Mouse (Mus musculus): Measurements from ENCODE around the gene Ldlrap1.
A peak's percentile ranks its signal among the peaks of the same experiment; 100 is the strongest.
"Not testable (repeated sequence)": the region's sequence is repeated elsewhere in the genome, so short reads cannot be mapped to it uniquely, and the experiment has no call there.

The Ldlrap1 gene

DNA sequence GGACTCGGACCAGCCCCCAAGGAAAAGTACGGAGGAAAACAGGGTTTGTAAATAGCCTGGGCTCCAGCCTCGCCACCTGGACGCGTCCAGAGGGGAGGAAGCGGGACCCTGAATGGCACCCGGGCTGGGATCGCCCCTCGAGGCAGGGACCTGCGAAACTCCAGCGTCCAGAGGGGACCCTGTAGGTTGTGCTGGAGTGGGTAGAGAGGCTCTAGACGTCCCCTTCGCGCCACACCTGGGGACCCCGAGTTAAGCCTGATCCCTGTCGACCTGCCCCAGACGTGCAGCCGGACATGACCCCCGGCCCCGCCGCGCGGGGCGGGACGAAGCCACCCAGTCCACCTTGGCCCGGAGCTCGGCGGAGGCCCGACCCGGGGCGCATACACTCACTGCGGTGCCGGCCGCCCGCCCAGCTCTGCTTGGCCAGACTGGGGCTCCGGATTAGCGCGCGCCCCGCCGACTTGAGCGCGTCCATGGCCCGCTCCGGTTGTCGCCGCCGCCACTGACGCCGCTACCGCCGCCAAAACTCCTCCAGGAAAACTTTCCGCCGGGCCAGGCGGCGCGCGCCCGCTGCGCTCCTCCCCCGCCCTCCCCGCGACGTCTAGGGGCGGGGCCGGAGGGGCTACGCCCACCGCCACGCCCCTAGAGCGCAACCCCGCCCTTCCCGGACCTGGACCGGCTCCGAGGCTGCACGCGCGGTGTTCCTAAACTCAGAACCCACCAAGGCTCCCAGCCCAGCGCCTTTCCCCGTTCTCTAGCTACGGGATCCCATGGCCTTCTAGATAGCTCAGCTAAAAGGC, at the start of gene Ldlrap1:
Gene Ldlrap1, minus strand, starts transcription at position 599 of the 800 bp plus-strand sequence.
- peak; percentile 88 to 92 for DNase-seq

DNA sequence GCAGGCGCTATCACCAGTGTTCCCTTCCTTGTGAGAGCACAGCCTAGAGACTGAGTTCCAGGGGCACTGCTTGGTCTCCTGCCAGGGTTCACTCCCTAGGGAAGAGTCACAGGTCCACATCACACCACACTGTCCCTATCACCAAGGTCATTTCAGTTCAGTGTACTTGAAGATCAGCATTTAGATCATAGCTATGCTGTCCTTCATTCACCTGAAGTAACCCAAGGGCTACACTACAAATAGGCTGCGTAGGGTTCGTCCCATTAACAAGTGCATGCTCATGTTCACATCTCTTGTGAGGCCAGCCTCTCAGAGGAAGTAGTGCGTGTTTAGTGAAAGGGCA, 46.4 kb upstream of the Ldlrap1 start:
- no peak for DNase-seq

DNA sequence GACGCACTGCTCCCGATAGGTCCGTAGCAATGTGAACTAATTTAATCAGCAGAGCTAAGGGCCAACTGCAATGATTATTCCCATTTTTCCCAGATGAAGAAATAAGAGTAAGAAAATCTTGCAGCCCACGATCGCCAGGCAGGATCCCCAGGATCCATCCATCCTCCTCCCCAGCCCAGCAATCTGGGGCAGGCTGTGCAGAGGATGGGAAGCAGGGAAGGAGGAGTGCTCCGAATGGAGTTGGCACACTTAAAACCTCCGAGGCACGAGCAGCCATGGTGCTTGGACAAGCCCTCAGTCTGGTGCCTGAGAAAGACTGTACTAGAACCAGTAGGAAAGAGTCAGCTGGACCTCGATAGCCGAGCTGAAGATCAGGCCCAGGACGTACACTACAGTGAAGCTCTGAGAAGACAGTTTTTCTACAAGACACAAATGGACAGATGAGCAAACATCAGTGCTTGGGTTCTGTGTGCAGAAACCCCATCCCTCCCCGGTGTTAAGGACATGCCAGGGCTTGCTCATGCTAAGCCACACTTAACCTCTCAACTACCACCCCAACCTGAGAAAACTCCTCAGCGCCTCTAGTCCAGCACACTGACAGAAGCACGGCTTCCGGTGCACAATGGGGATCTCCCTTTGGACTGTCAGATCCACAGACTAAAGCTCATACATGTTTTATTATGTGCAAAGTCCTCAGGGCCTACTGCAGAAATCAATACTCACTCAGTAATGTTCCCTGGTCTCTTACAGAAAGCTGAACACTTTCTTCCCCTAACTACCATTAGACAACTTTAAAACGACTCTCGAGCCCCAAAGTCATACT, 45.8 kb upstream of the Ldlrap1 start:
- DNase-seq: no peak

DNA sequence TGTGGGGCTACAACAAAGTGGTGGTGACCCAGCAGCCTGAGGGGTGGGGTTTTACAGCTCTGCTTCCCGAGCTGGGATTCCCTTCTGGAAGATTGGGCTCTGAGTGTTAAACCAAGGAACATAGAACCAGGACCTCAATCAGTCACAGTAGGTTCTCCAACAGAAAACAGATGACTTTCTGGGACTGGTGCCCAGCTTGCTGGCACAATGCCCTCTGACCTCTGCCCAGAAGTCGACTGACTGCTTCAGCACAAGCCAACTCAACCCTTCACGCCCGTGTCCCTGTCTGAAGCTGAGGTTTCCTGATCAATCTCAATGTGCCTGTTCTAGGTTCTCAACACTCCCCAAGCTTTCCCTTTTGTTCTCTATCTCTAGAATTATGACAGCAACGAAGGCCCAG, 36.9 kb upstream of the Ldlrap1 start:
- DNase-seq: peak; percentile 64 to 73

DNA sequence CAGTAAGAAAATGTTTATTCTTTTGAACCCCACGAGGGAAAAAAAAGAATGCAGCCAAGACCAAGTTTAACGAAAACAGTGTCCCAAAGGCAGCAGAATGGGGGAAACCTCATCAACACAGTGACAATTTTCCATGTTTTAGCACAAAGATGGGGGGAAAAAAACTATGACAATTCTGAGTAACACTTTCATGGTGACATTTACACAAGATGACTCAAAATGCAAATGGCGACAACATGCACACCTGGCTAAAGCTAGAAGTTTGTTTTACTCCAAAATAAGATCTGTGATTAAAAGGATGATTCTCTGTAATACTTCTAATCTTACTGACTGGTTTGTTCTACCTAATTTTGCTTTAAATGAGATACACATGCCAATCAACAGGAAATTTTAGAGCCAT, 34.9 kb upstream of the Ldlrap1 start:
- no peak for DNase-seq

DNA sequence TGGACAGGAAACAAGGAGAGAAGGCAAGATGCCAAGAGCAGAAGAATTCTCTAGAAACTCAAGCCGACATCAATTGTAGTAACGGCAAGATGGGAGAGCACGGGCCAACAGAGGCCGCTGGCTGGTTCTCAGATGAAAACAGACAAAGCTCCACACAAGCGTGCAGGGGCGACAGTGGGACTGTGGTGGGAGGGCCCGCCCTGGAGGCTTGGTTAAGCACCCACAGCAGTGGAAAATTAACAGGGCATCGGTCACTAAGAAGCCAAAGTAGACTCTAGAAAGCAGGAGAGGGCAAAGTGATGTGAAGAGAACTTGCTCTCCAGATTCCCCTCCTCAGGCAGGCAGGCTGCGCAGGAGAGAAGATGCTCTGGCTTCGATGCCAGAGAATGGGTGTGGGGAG, 34.3 kb upstream of the Ldlrap1 start:
- DNase-seq: peak; percentile 43 to 58

DNA sequence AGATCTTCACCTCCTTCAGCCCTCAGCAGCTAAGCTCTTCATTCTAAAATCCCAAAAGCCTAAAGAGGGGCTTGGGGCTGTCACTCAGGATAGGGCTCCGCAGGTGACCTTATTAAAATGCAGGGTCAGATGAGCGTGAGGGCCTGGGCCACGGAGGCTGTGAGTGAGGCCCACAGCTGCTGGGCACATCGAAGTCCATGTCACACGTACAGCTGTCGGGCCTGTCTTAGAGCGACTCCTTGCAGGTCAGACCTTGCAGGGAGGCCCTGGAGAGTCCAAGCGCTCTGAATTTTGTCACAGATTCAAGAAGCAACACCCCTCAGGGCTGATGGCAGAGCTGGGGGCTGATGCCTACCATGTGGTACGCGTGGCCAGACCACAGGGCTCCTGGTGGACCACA, 32.9 kb upstream of the Ldlrap1 start:
- DNase-seq: no peak

DNA sequence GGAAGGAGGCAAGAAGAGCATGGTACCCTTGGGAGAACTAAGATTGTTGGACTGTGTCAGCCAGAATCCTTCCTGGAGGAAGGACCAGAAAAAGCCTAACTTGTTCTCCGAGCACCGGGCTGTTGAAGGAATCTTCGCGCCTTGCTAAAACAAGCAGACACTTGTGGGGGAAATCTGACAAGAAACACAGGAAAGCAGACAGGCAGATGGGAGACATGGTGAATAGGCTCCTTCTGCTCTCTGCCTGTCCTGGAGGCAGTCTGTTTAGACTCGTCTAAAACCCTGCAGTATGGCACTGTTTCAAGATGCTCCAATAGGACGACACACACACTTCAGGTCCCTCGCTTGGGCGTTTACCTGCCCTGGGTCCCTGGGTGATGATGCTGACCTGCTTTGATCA, 32.3 kb upstream of the Ldlrap1 start:
- no peak for DNase-seq

DNA sequence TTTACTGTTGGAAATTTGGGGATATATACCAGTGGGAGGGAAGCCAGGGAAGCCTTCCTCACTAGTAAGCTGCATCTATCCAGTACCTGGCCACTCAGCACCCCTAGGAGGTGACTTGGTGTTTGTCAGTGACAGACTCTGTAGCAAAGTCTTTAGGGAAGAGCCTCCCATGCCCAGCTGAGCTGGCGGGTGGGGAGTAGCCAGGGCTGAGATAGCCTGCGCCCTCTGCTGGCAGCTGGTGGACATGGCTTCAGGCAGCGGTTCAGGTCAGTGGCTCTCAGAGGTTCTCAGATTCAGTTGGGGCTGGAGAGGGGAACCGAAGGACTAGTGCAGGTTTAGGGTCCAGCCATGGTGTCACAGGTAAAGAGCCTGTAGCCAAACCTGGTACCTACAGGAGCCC, 31.4 kb upstream of the Ldlrap1 start:
- DNase-seq: peak; percentile 88 to 89

DNA sequence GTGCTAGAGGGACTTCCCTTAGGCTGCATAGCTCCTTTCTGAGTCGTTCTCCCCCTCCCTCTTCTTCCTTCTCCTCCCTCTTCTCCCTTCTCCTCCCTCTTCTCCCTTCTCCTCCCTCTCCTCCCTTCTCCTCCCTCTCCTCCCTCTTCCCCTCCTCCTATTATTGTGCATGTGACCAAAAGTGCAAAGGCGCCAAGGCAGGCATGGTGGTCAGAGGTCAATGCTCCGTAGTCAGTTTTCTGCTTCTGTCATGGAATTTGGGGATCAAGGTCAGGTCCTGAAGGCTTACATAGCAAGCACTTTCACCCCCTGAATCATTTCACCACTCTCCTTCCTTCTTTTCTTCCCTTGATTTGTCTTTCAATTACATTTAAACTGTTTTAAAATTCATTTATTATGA, 31.0 kb upstream of the Ldlrap1 start:
- DNase-seq: no peak

DNA sequence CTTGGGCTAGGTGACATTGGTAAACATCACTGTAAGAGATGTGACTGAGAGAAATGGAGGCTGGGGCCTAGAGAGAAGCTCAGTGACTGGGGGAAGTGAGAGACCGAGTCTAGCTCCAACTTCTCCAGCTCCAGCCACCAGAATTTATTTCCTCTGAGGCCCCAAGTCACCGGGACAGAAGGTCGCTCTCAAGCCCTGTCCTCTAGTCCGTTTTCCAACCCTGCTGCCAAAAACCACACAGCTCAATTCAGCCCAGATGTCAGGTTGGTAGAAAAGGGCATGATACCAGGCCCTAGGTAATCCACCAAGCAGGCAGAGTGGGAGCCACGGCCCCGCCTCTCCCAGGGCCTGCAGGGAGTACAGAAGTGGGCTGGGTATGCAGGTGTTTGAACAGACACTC, 29.8 kb upstream of the Ldlrap1 start:
- no peak for DNase-seq

DNA sequence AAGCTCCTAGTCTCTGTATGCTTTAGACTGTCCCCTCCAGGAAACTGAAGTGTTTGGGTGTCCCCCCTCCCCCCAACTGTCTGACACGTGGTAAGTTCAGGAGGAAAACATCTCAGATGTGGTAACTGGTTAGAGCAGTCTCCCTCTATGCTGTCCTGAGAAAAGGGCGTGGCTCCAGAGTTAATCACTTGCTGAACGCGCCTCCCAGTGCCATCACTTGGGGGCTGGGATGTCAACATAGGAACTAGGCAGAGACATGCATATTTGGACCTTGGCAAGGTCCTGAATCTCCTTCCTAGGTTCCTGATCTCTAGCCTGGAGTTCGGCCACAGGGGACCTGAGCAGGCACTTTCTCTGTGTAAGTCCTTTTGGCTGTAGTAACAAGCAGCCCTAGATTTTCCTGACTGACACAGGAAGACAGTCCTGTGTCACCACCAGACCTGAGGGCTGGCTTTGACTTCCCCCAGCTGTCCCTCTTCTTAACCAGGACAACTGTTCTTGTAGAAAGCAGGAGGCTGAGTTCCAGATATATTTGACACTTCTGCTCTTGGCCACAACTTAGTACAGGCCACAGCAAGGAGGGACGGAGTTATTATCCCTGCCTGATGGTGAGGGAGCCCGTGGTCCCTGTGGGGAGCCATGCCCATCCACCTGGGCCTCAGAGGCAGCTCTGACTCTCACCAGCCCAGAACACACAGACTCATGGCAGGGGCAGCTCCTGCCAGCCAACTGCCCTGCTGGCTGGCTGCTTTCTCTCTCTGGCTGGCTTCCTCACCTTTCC, 28.9 kb upstream of the Ldlrap1 start:
- peak; percentile 31 to 35 for DNase-seq

DNA sequence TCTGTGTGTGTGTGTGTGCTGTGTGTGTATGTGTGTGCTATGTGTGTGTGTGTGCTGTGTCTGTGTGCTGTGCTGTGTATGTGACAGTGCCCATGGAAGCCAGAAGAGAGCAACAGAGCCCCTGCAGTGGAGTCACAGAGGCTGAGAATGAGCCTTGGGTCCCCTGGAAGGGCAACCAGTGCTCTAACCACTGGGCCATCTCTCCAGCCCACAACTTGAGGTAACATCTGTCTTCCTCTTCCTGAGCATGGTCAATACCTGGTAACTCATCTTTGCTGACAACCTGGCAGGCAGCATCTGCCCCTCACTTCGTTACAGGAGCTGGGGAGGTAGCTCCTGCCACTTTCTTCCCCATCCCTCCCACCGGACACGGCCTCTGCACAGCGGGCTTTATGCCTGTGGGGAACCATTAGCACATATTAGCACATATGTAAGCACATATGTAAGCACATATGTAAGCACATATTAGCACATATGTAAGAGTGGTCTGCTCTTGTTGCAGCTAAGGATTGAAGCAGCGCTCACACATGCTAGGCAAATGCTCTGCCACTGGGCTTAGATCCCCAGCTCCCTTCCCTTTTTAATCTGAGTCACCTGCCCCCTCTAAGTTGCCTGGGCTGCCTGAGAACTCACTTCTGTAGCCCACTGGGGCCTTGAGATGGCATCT, 28.1 kb upstream of the Ldlrap1 start:
- no peak for DNase-seq

DNA sequence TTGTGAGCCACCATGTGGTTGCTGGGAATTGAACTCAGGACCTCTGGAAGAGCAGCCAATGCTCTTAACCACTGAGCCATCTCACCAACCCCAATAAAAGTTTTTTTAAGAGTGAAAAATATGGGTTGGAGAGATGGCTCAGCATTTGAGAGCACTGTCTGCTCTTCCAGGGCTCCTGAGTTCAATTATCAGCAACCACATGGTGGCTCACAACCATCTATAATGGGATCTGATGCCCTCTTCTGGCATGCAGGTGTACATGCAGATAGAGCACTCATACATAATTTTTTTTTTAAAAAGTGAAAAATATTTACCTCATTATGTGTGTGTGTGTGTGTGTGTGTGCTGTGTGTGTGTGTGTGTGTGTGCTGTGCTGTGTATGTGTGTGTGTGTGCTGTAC, 27.1 kb upstream of the Ldlrap1 start:
- DNase-seq: not testable (repeated sequence)

DNA sequence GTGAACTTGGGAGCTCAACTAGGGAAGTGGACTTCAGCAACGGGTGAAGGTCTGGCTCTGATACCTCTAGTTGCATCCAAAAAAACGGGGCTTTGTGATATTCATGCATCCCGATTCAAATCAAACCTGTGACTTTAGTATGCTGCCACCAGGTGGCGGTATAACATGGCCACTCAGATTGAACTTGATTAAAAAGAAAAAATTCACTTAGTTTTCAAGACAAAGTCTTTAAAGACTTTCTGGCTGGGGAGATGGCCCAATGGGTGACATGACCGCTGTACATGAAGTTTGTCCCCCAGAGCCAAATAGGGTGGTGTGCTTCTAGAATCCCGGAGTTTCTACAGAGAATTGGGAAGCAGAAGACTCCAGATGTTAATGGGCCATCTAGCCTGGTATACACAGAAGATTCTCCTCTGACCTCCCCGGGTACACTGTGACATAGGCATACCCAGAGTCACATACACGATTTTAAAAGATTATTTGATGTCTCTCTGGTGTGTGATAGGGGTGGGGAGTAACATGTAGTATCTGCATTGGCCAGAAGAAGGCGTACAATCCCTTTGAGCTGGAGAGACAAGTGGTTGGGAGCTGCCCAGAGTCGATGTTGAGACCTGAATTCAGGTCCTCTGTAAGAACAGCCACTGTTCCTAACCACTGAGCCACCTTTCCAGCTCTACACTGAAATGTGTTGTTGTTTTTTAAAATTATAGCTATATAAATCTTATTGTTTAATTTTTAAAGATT, 25.6 kb upstream of the Ldlrap1 start:
- peak; percentile 77 to 82 for DNase-seq

DNA sequence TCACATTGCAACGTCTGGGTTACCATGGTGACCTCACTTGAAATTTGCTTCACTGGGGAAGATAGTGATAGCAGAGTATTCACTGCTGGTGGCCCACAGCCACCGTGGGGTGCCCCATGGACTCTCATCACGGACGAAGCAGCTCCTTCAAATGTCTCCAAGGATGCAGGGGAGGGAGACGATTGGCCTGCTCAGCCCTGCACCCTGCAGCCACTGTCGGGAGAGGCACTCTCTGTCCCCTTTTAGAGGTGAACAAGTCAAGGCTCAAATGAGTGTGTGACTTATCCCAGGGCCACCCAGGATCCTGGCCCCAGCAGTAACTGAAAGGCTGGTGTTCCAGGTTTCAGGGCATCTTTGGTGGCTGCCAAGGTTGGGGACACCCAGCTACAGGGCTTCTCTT, 23.9 kb upstream of the Ldlrap1 start:
- DNase-seq: no peak

DNA sequence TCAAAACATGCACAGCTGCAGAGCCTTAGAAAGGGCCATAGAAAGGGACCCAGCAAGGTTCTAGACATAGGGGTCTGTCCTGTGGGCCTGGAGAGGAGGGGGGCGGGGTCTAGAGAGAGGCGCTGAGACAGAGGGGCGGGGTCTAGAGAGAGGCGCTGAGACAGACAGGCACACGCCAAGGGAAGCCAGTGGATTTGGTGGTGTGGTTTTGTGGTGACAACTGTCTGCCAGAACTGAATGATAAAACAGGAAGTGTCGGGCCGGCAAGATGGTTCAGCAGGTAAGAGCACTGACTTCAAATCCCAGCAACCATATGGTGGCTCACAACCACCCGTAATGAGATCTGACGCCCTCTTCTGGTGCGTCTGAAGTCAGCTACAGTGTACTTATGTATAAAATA, 19.1 kb upstream of the Ldlrap1 start:
- DNase-seq: peak in 1 of 2 experiments; percentile 17

DNA sequence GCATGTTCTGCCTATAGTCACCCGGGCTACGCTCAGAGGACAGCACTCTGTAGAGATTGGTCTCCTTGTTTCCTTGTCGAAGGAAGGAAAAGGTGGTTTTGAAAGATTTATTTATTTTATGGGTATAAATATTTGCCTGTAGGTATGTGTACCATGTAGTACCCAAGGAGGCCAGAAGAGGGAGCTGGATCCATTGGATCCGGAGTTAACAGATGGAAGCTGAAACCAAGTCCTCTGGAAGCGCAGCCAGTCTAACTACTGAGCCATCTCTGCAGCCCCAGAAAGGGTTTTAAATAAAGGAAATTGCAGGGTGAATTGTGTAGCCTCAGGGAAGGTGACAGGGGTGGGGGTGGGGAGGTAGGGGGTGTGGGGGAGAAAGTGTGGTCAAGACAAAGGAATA, 16.9 kb upstream of the Ldlrap1 start:
- DNase-seq: peak; percentile 62 to 72

DNA sequence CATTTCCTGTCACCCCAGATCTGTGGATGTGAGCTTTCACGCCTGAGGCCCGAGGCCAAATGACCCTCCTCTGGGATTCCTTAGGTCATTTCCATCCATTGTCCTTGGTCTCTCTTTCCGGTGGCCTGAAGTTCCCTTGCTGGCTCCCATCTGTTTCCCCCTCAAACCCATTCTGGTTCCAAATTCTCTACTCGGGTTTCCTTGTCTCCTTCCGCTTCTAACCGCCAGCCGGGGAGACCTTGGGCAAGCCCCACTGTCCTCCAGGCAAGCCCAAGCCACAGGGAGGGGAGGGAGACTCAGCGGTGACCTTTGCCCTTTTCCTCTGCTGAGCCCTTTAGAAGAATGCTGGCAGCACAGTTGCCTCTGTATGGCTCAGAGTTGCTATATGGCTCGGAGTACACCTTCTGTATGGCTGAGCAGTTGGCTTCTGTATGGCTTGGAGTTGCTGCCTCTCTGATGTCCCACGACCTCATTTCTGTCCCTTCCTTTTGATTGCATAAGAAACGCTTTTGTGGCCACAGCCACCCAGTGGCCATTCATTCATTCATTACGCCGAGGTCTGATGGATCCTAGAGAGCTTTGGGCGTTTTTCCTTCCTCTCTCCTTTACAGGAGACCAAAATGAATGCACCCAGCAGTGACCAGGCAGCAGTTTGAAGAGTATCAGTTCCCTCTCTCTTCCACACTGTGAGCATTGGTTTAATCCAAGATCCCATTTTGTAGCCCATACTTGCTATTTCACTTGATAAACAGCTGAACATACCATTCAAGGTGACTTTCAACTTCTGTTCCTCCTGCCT, 11.5 kb upstream of the Ldlrap1 start:
- peak; percentile 65 to 77 for DNase-seq

DNA sequence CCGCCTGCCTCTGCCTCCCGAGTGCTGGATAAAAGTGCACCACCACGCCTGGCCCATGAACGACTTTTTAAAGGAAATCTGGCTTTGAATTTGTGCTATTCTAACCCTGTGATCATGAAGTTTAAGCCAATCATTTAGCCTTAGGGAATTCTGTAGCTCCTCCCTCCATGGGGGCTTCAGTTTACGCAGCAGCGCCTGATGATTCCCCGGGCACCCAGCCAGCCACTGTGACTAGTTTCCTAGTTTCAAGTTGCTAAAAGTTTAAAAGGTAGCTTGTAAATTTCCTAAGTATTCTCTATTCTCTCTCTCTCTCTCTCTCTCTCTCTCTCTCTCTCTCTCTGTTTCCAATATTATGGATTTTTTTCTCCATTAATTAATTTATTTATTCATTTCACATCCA, 8.4 kb upstream of the Ldlrap1 start:
- DNase-seq: peak; percentile 74 to 84
